Mouse (Mus musculus) left cerebral cortex, postnatal 14 days (tissue): ENCODE data around the gene Klhl35. TPM values are rescaled to one million over a fixed set of nuclear protein-coding genes. Genes with fewer than 3 reads are reported as not detected.

Experiments
- DNase-seq, 2 experiments: peaks; one replicate each; pipeline ENCODE4 v3.0.0; 2021 to 2022; ENCODE audit warnings: low spot score in 2 of 2, mixed read lengths in 1 of 2
- intact Hi-C: fragments of 180-260 bp; cut with DNase I; formaldehyde crosslinking; loops from one replicate; pipeline ENCODE4 v1.15.1; 2025
- total RNA-seq, 2 experiments: library from RNA; stranded (reverse); gene quantifications; 2 replicates each; pipeline ENCODE4 v1.2.3; 2021

Gene Klhl35
- total RNA-seq, 2 experiments from 2014 or later, result 1.7 to 2.4 TPM

- no peak for DNase-seq
- intact Hi-C loops, result no loop called here
Observed at GRCm38 (mm10) chr7:99449063-99449462, 16.7 kb upstream of the Klhl35 start.

GRCm38 (mm10) chr7:99449751-99450150, 16.1 kb upstream of the Klhl35 start:
- no peak for DNase-seq
- intact Hi-C loops, result loop anchor here (1.0 to 5.0 kb wide), 2 partner anchors 74 to 117 kb away; no protein-coding TSS in a partner anchor

GRCm38 (mm10) chr7:99450703-99451102, 15.1 kb upstream of the Klhl35 start:
- DNase-seq, result peak; percentile 85 to 87
- intact Hi-C loops, result loop anchor here (1.0 to 5.0 kb wide), 2 partner anchors 75 to 118 kb away; no protein-coding TSS in a partner anchor

GRCm38 (mm10) chr7:99452859-99453258, 12.9 kb upstream of the Klhl35 start:
- DNase-seq, result no peak

GRCm38 (mm10) chr7:99454044-99454443, 11.8 kb upstream of the Klhl35 start:
- no peak for DNase-seq
- intact Hi-C loops, result loop anchor here (5.0 kb wide), 1 partner anchor 122 kb away; no protein-coding TSS in a partner anchor

More at GRCm38 (mm10) chr7:99452859-99453258, 12.9 kb upstream of the Klhl35 start:
- intact Hi-C loops, result loop anchor here (5.0 kb wide), 1 partner anchor 121 kb away; no protein-coding TSS in a partner anchor

GRCm38 (mm10) chr7:99458849-99459248, 7.0 kb upstream of the Klhl35 start:
- intact Hi-C loops, result no loop called here

GRCm38 (mm10) chr7:99459888-99460652, 5.7 kb upstream of the Klhl35 start:
- DNase-seq, result peak in 1 of 2 experiments; percentile 56
- intact Hi-C loops, result no loop called here

More at GRCm38 (mm10) chr7:99458849-99459248, 7.0 kb upstream of the Klhl35 start:
- peak; percentile 46 to 91 for DNase-seq

- intact Hi-C loops, result no loop called here
- no peak for DNase-seq
Observed at GRCm38 (mm10) chr7:99463120-99463519, 2.7 kb upstream of the Klhl35 start.

- DNase-seq, result peak; percentile 46 to 61
Observed at GRCm38 (mm10) chr7:99467916-99468282, 2.1 kb downstream of the Klhl35 start.

GRCm38 (mm10) chr7:99468283-99469132, 2.7 kb downstream of the Klhl35 start:
- peak; percentile 76 to 87 for DNase-seq
- intact Hi-C loops, result no loop called here

More at GRCm38 (mm10) chr7:99467916-99468282, 2.1 kb downstream of the Klhl35 start:
- intact Hi-C loops, result no loop called here

- no peak for DNase-seq
- intact Hi-C loops, result no loop called here
Observed at GRCm38 (mm10) chr7:99469680-99470405, 4.0 kb downstream of the Klhl35 start.

- intact Hi-C loops, result no loop called here
- no peak for DNase-seq
Observed at GRCm38 (mm10) chr7:99471578-99471977, 5.8 kb downstream of the Klhl35 start.

GRCm38 (mm10) chr7:99473638-99474407, 8.0 kb downstream of the Klhl35 start:
- intact Hi-C loops, result no loop called here
- no peak for DNase-seq

- peak in 1 of 2 experiments; percentile 46 for DNase-seq
- intact Hi-C loops, result no loop called here
Observed at GRCm38 (mm10) chr7:99474836-99475561, 9.2 kb downstream of the Klhl35 start.

- intact Hi-C loops, result no loop called here
- DNase-seq, result no peak
Observed at GRCm38 (mm10) chr7:99475562-99475911, 9.7 kb downstream of the Klhl35 start.

- DNase-seq, result no peak
- intact Hi-C loops, result no loop called here
Observed at GRCm38 (mm10) chr7:99476558-99477114, 10.8 kb downstream of the Klhl35 start.

GRCm38 (mm10) chr7:99477235-99477634, 11.4 kb downstream of the Klhl35 start:
- intact Hi-C loops, result no loop called here
- DNase-seq, result no peak

GRCm38 (mm10) chr7:99482637-99483036, 16.8 kb downstream of the Klhl35 start:
- no peak for DNase-seq
- intact Hi-C loops, result no loop called here
